Mouse (Mus musculus) testis, postnatal 14 days (tissue): ENCODE results near the gene Lrriq1.

Experiments used
- DNase-seq: peaks from one replicate; pipeline ENCODE4 v3.0.0; 2021; ENCODE audit warnings: low spot score

Lrriq1 gene

GRCm38 (mm10) chr10:103029132-103029729 lies 206.9 kb downstream of the Lrriq1 start:
- peak; percentile 17 for DNase-seq

- peak; percentile 56 for DNase-seq
Observed at GRCm38 (mm10) chr10:103028253-103029131, 207.6 kb downstream of the Lrriq1 start.

GRCm38 (mm10) chr10:103027931-103028252 lies 208.2 kb downstream of the Lrriq1 start:
- DNase-seq, result no peak

GRCm38 (mm10) chr10:103027226-103027930 lies 208.7 kb downstream of the Lrriq1 start:
- no peak for DNase-seq

GRCm38 (mm10) chr10:103026636-103027225 lies 209.4 kb downstream of the Lrriq1 start:
- no peak for DNase-seq

GRCm38 (mm10) chr10:103002556-103002955 lies 233.6 kb downstream of the Lrriq1 start:
- DNase-seq, result no peak

GRCm38 (mm10) chr10:103000902-103001301 lies 235.2 kb downstream of the Lrriq1 start:
- DNase-seq, result no peak

GRCm38 (mm10) chr10:102999584-102999983 lies 236.5 kb downstream of the Lrriq1 start:
- DNase-seq, result no peak
